Mouse (Mus musculus): ENCODE measurements around the gene Ckb. TPM values are rescaled to one million over a fixed set of nuclear protein-coding genes. Genes with fewer than 3 reads are reported as not detected.

Gene Ckb
- polyA plus RNA-seq, 2 experiments = 106 to 133 TPM

DNA sequence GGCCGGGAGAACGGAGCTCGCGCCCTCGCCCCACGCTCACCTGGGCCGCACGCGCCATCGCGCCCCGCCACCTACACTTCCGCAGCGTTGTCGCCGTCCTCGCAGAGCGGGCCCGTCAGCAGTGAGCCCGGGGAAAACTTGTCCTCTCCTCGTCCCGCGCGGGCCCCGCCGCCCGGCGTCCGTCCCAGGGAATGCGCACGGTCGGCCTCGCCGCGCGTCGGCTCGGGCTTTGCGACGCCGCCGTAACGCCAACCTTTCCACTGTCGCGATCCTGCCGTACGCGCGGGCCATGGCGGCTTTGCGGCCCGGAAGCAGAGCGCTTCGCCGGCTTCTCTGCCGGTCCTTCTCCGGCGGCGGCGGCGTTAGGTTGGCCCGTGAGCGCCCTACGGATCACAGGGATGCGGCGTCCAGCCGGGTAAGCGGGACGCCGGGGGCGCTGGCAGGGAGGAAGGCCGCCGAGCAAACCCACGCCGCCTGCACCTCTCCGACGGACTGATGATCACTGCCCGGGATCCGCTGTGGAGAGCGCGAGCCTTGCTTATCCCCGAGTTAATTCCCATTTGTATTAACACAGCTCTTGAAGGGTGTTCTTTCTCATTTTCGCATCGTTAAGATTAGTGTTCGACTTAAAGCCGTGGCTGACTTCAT is 41.0 kb upstream of the Ckb start, which contains the start of the genes Bag5 and Apopt1:
Gene Bag5, minus strand, starts transcription at position 254 of the 648 bp plus-strand sequence.
Gene Apopt1, plus strand, starts transcription at position 258 of the 648 bp plus-strand sequence.
- peak; percentile 82; the same call in 1 of the 2 replicates for TF ChIP-seq POLR2A (IDR thresholded peaks at IDR 0.05; ENCODE audit: borderline replicate concordance, extremely low read depth, insufficient read depth, insufficient read length)
- peak within 1 kb of the TSS; percentile 99 for H3K4me3 ChIP-seq (replicated peaks; ENCODE audit: low read length)
- peak; percentile 94 for ATAC-seq (ENCODE audit: low FRiP score, low read depth)

GRCm38 (mm10) chr12:111712476-111712875 is 40.3 kb upstream of the Ckb start:
- DNase-seq (ENCODE audit: low spot score) (no peak), ATAC-seq (ENCODE audit: low FRiP score, low read depth) (peak; percentile 31)
- Histone ChIP-seq H3K9ac (ENCODE audit: low read depth, low read length, severe bottlenecking) (peak overlapping the region; percentile 96), H3K4me2 (replicated peaks; ENCODE audit: low read depth, low read length, severe bottlenecking) (peak overlapping the region; percentile 87), H3K27ac (replicated peaks; ENCODE audit: low read depth, low read length) (peak overlapping the region; percentile 72), H3K4me3 (replicated peaks; ENCODE audit: low read length) (peak overlapping the region; percentile 99), H3K4me1 (ENCODE audit: control insufficient read depth, insufficient read depth, low read length) (peaks cover 13% of the 10 kb centered on the region), H3K9me3 (ENCODE audit: control insufficient read depth, low read length) (no peaks in the 10 kb centered on the region), H3K27me3 (ENCODE audit: control insufficient read depth, insufficient read depth, low read length) (no peaks in the 10 kb centered on the region), H3K36me3 (ENCODE audit: control insufficient read depth, insufficient read depth, low read length) (peaks cover 38% of the 10 kb centered on the region)
- no peak for TF ChIP-seq POLR2A (IDR thresholded peaks at IDR 0.05; ENCODE audit: borderline replicate concordance, extremely low read depth, insufficient read depth, insufficient read length)
- under 1% methylated on average over 25 of the region's 33 CpGs for WGBS

More for the DNA sequence above, 41.0 kb upstream of the Ckb start, which contains the start of the genes Bag5 and Apopt1:
- Histone ChIP-seq H3K4me2 (replicated peaks; ENCODE audit: low read depth, low read length, severe bottlenecking) (peak within 1 kb of the TSS; percentile 87), H3K27me3 (ENCODE audit: control insufficient read depth, insufficient read depth, low read length) (no peaks in the 10 kb centered on the region), H3K4me1 (ENCODE audit: control insufficient read depth, insufficient read depth, low read length) (peaks cover 13% of the 10 kb centered on the region), H3K36me3 (ENCODE audit: control insufficient read depth, insufficient read depth, low read length) (peaks cover 31% of the 10 kb centered on the region), H3K9ac (ENCODE audit: low read depth, low read length, severe bottlenecking) (peak within 1 kb of the TSS; percentile 96), H3K9me3 (ENCODE audit: control insufficient read depth, low read length) (no peaks in the 10 kb centered on the region), H3K27ac (replicated peaks; ENCODE audit: low read depth, low read length) (peak within 1 kb of the TSS; percentile 72)
- WGBS = under 1% methylated on average over 50 of the region's 86 CpGs
- DNase-seq (ENCODE audit: low spot score) = peak; percentile 88

- Histone ChIP-seq H3K27ac (replicated peaks; ENCODE audit: low read depth, low read length) (no peak overlapping the region), H3K9me3 (ENCODE audit: control insufficient read depth, low read length) (no peaks in the 10 kb centered on the region), H3K9ac (ENCODE audit: low read depth, low read length, severe bottlenecking) (no peak overlapping the region), H3K4me2 (replicated peaks; ENCODE audit: low read depth, low read length, severe bottlenecking) (no peak overlapping the region), H3K4me3 (replicated peaks; ENCODE audit: low read length) (no peak overlapping the region), H3K4me1 (ENCODE audit: control insufficient read depth, insufficient read depth, low read length) (peaks cover 15% of the 10 kb centered on the region), H3K27me3 (ENCODE audit: control insufficient read depth, insufficient read depth, low read length) (no peaks in the 10 kb centered on the region), H3K36me3 (ENCODE audit: control insufficient read depth, insufficient read depth, low read length) (peaks cover 38% of the 10 kb centered on the region)
- no peak for TF ChIP-seq POLR2A (IDR thresholded peaks at IDR 0.05; ENCODE audit: borderline replicate concordance, extremely low read depth, insufficient read depth, insufficient read length)
- WGBS = 90% methylated on average over 10 of the region's 10 CpGs
- DNase-seq (ENCODE audit: low spot score) (no peak), ATAC-seq (ENCODE audit: low FRiP score, low read depth) (no peak)
Measured at GRCm38 (mm10) chr12:111710091-111710490, 38.0 kb upstream of the Ckb start.

DNA sequence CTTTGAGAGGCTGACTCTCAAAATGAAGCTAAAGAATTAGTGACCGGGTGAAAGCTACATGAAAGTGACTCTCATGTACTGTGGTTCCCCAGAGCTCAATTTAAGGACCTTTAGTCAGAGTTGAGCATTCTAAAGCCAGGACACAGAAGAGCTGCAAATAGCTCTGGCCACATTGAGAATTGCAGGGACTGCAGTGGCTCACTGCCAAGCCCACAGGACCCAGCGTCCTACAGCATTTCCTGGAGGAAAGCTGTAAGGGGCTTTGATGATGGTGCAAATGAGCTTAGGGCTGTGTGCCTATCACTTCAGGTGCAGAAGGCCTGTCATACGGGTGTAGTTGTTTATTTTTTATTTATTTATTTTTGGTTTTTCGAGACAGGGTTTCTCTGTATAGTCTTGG is 36.0 kb upstream of the Ckb start:
- H3K4me2 ChIP-seq (replicated peaks; ENCODE audit: low read depth, low read length, severe bottlenecking) = no peak overlapping the region
- H3K4me1 ChIP-seq (ENCODE audit: control insufficient read depth, insufficient read depth, low read length) = peaks cover 9% of the 10 kb centered on the region
- ATAC-seq (ENCODE audit: low FRiP score, low read depth) (no peak), DNase-seq (ENCODE audit: low spot score) (no peak)
- no peaks in the 10 kb centered on the region for H3K9me3 ChIP-seq (ENCODE audit: control insufficient read depth, low read length)
- no peak overlapping the region for H3K4me3 ChIP-seq (replicated peaks; ENCODE audit: low read length)
- WGBS = 78% methylated on average over 4 of the region's 4 CpGs
- H3K9ac ChIP-seq (ENCODE audit: low read depth, low read length, severe bottlenecking) = no peak overlapping the region
- no peaks in the 10 kb centered on the region for H3K27me3 ChIP-seq (ENCODE audit: control insufficient read depth, insufficient read depth, low read length)
- no peak for TF ChIP-seq POLR2A (IDR thresholded peaks at IDR 0.05; ENCODE audit: borderline replicate concordance, extremely low read depth, insufficient read depth, insufficient read length)
- H3K36me3 ChIP-seq (ENCODE audit: control insufficient read depth, insufficient read depth, low read length) = peaks cover 34% of the 10 kb centered on the region
- H3K27ac ChIP-seq (replicated peaks; ENCODE audit: low read depth, low read length) = no peak overlapping the region

DNA sequence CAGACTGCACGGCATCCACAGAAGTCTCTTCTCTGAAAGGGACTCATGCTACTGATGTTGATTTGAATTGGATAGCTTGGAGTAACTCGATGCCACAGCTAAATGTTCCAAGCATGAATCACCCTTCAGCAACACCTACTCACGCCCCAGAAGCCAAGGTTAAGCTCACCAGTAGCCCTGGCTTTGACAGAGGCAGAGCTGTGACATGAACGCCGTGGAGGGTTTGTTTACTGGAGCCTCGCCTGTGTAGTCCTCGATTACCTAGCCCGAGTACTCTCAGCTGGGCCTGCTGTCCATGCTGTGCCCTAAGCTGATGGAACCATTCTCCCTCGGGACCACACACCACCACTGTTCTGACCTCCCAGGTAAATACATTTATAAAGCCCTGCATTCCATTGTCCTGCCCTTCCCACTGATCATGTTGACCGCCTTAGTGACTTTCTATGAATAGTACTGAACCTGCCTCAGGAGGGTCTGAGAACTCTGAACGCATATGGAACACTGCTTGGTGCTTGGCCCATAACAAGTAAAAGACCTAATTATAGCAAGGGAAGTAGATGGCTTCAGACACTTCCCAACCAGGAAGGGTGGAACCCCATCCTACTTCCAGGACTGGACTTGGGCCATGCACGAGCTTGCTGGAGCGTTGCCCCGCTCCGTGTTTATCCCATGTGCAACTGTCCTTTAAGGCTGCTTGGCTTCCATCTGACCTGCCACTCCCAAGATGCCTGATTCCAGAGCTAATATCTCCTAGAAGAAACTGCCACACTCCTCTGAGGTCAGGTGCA is 33.2 kb upstream of the Ckb start:
- no peaks in the 10 kb centered on the region for H3K27me3 ChIP-seq (ENCODE audit: control insufficient read depth, insufficient read depth, low read length)
- H3K4me3 ChIP-seq (replicated peaks; ENCODE audit: low read length) = no peak overlapping the region
- no peak overlapping the region for H3K27ac ChIP-seq (replicated peaks; ENCODE audit: low read depth, low read length)
- no peak for TF ChIP-seq POLR2A (IDR thresholded peaks at IDR 0.05; ENCODE audit: borderline replicate concordance, extremely low read depth, insufficient read depth, insufficient read length)
- peaks cover 2% of the 10 kb centered on the region for H3K4me1 ChIP-seq (ENCODE audit: control insufficient read depth, insufficient read depth, low read length)
- DNase-seq (ENCODE audit: low spot score) = no peak
- H3K9ac ChIP-seq (ENCODE audit: low read depth, low read length, severe bottlenecking) = no peak overlapping the region
- peaks cover 27% of the 10 kb centered on the region for H3K36me3 ChIP-seq (ENCODE audit: control insufficient read depth, insufficient read depth, low read length)
- WGBS = 65% methylated on average over 15 of the region's 15 CpGs
- ATAC-seq (ENCODE audit: low FRiP score, low read depth) = no peak
- H3K4me2 ChIP-seq (replicated peaks; ENCODE audit: low read depth, low read length, severe bottlenecking) = no peak overlapping the region
- no peaks in the 10 kb centered on the region for H3K9me3 ChIP-seq (ENCODE audit: control insufficient read depth, low read length)

Measured in limb, embryonic 14.5 days (tissue).